Mouse (Mus musculus) cortical plate, adult 2 months (tissue): Measurements from ENCODE around the gene Pif1.

Experiments used
- CTCF ChIP-seq: fragments of 200-500 bp; IDR thresholded peaks from 2 replicates; pipeline ENCODE4 v1.5.1; 2011; ENCODE audit warnings: mild to moderate bottlenecking, control low read depth, low read length; ENCODE audit not compliant: insufficient read depth; ENCODE audit errors: extremely low read depth
- POLR2A ChIP-seq: fragments of 200-500 bp; IDR thresholded peaks from 2 replicates; pipeline ENCODE4 v1.6.1; 2011; ENCODE audit warnings: mild to moderate bottlenecking, low read length, control low read depth; ENCODE audit not compliant: insufficient read depth; ENCODE audit errors: extremely low read depth

DNA sequence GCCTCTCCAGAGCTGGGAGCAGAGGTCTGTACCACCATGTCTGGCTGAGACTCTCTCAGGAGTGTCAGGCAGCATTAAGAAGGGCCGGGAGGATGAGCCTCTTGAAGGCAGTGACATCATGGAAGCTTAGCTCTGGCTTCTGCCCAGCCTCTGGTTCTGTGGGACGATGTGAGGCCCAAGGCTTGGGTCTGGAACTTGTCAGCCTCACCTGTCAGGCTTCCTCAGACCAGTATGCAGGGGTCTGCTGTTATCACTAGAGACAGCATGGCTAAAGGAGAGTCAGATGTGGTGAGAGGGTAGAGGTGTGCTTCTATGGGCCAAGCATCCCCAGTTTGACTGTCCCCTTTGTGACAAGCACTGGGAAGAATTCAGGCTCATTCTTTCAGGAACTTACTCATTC lies 26.1 kb downstream of the Pif1 start:
- TF ChIP-seq CTCF (no peak), POLR2A (no peak)
